Mouse (Mus musculus) MEL (cell line): ENCODE results near the gene Sphk2. TPM values are rescaled to one million over a fixed set of nuclear protein-coding genes. Genes with fewer than 3 reads are reported as not detected.

Experiments
- DNase-seq: peaks from one replicate; pipeline ENCODE4 v3.0.0; 2011; ENCODE audit warnings: low read depth, low spot score
- H3K27ac ChIP-seq: 2 replicates; pipeline ENCODE4 v1.5.1; 2012; ENCODE audit warnings: low read depth, mild to moderate bottlenecking, control low read depth, low read length, moderate library complexity; ENCODE audit not compliant: control insufficient read depth
- H3K27me3 ChIP-seq, 2 experiments: fragments of 150-350 bp in 1 of 2; sonication (generic) in 1 of 2; 2 replicates each; pipeline ENCODE4 v1.6.1; 2012; ENCODE audit warnings: low read length in 2 of 2, mild to moderate bottlenecking in 2 of 2, improper control_type of control experiment in 1 of 2, moderate library complexity in 1 of 2; ENCODE audit not compliant: insufficient read depth in 2 of 2, control insufficient read depth in 1 of 2
- H3K36me3 ChIP-seq, 2 experiments: 2 replicates each; pipeline ENCODE4 v1.6.1; 2012 to 2014; ENCODE audit warnings: low read length in 2 of 2, improper control_type of control experiment in 1 of 2, inconsistent platforms in 1 of 2, mild to moderate bottlenecking in 1 of 2; ENCODE audit not compliant: insufficient read depth in 2 of 2, control insufficient read depth in 1 of 2
- H3K4me1 ChIP-seq, 2 experiments: fragments of 150-350 bp in 1 of 2; sonication (generic) in 1 of 2; 2 replicates each; pipeline ENCODE4 v1.6.1; 2012; ENCODE audit warnings: low read length in 2 of 2, improper control_type of control experiment in 1 of 2, mild to moderate bottlenecking in 1 of 2; ENCODE audit not compliant: insufficient read depth in 2 of 2, control insufficient read depth in 1 of 2
- H3K4me3 ChIP-seq, 2 experiments: fragments of 150-350 bp in 1 of 2; sonication (generic) in 1 of 2; 2 replicates each; pipeline ENCODE4 v1.5.1; 2012; ENCODE audit warnings: low read depth in 2 of 2, low read length in 2 of 2, mild to moderate bottlenecking in 2 of 2, moderate library complexity in 2 of 2, control low read depth in 1 of 2, improper control_type of control experiment in 1 of 2; ENCODE audit not compliant: control insufficient read depth in 1 of 2, insufficient read depth in 1 of 2
- H3K79me2 ChIP-seq: 2 replicates; pipeline ENCODE4 v1.6.1; 2012; ENCODE audit warnings: mild to moderate bottlenecking, low read length, moderate library complexity; ENCODE audit not compliant: control insufficient read depth, poor library complexity, insufficient read depth
- H3K9ac ChIP-seq: 2 replicates; pipeline ENCODE4 v1.6.1; 2012; ENCODE audit warnings: low read depth, mild to moderate bottlenecking, control low read depth, low read length, moderate library complexity; ENCODE audit not compliant: control insufficient read depth, poor library complexity, severe bottlenecking
- H3K9me3 ChIP-seq: fragments of 150-350 bp; sonication (generic); replicated peaks from 2 replicates; pipeline ENCODE4 v1.6.1; 2012; ENCODE audit warnings: mild to moderate bottlenecking, low read length, improper control_type of control experiment, moderate library complexity; ENCODE audit not compliant: insufficient read depth
- CHD1 ChIP-seq: IDR thresholded peaks from 2 replicates; pipeline ENCODE4 v1.6.1; 2012; ENCODE audit warnings: low read depth, mild to moderate bottlenecking, inconsistent platforms, low read length, improper control_type of control experiment
- CHD2 ChIP-seq: IDR thresholded peaks from 2 replicates; pipeline ENCODE4 v1.6.1; 2011; ENCODE audit warnings: low read length, improper control_type of control experiment
- CTCF ChIP-seq, 3 experiments: IDR thresholded peaks in 2 of 3; conservative IDR thresholded peaks in 1 of 3; 2 replicates each; pipeline ENCODE4 v1.5.1; 2011 to 2012; ENCODE audit warnings: low read length in 3 of 3, low read depth in 2 of 3, mild to moderate bottlenecking in 2 of 3, improper control_type of control experiment in 1 of 3, inconsistent platforms in 1 of 3, mixed read lengths in 1 of 3, moderate library complexity in 1 of 3; ENCODE audit not compliant: control insufficient read depth in 1 of 3, insufficient read depth in 1 of 3, poor library complexity in 1 of 3, severe bottlenecking in 1 of 3
- E2F4 ChIP-seq: IDR thresholded peaks from 2 replicates; pipeline ENCODE4 v1.6.1; 2011; ENCODE audit warnings: low read depth, low read length, improper control_type of control experiment, borderline replicate concordance
- ELF1 ChIP-seq: IDR thresholded peaks from 2 replicates; pipeline ENCODE4 v1.6.1; 2014; ENCODE audit warnings: low read depth, mild to moderate bottlenecking, inconsistent platforms, low read length, improper control_type of control experiment, moderate library complexity
- EP300 ChIP-seq, 2 experiments: IDR thresholded peaks; 2 replicates each; pipeline ENCODE4 v1.6.1; 2011; ENCODE audit warnings: improper control_type of control experiment in 2 of 2, low read length in 2 of 2, low read depth in 1 of 2, mild to moderate bottlenecking in 1 of 2
- GABPA ChIP-seq: IDR thresholded peaks from 2 replicates; pipeline ENCODE4 v1.6.1; 2012; ENCODE audit warnings: low read depth, mild to moderate bottlenecking, inconsistent platforms, low read length, improper control_type of control experiment, moderate library complexity
- GATA1 ChIP-seq: IDR thresholded peaks from 2 replicates; pipeline ENCODE4 v1.6.1; 2011; ENCODE audit warnings: low read depth, low read length, improper control_type of control experiment
- JUND ChIP-seq: IDR thresholded peaks from 2 replicates; pipeline ENCODE4 v1.6.1; 2011; ENCODE audit warnings: low read depth, mild to moderate bottlenecking, improper control_type of control experiment, low read length
- MAFK ChIP-seq: IDR thresholded peaks from 2 replicates; pipeline ENCODE4 v1.6.1; 2011; ENCODE audit warnings: low read depth, mild to moderate bottlenecking, low read length, improper control_type of control experiment, borderline replicate concordance
- MAX ChIP-seq: IDR thresholded peaks from 2 replicates; pipeline ENCODE4 v1.6.1; 2011; ENCODE audit warnings: low read length, improper control_type of control experiment
- MAZ ChIP-seq: IDR thresholded peaks from 2 replicates; pipeline ENCODE4 v1.6.1; 2012; ENCODE audit warnings: low read depth, mild to moderate bottlenecking, inconsistent platforms, low read length, improper control_type of control experiment
- MEF2A ChIP-seq: IDR thresholded peaks from 2 replicates; pipeline ENCODE4 v1.6.1; 2014; ENCODE audit warnings: low read depth, mild to moderate bottlenecking, inconsistent platforms, low read length, improper control_type of control experiment; ENCODE audit not compliant: poor library complexity, insufficient replicate concordance, severe bottlenecking; ENCODE audit errors: extremely low read depth
- MXI1 ChIP-seq: IDR thresholded peaks from 2 replicates; pipeline ENCODE4 v1.6.1; 2011; ENCODE audit warnings: mild to moderate bottlenecking, low read depth, low read length, improper control_type of control experiment
- MYB ChIP-seq: IDR thresholded peaks from 2 replicates; pipeline ENCODE4 v1.6.1; 2011; ENCODE audit warnings: mild to moderate bottlenecking, low read depth, low read length, improper control_type of control experiment
- MYC ChIP-seq: IDR thresholded peaks from 2 replicates; pipeline ENCODE4 v1.6.1; 2011; ENCODE audit warnings: low read depth, mild to moderate bottlenecking, low read length, improper control_type of control experiment, moderate library complexity
- NELFE ChIP-seq: IDR thresholded peaks from 2 replicates; pipeline ENCODE4 v1.6.1; 2011; ENCODE audit warnings: low read depth, low read length, improper control_type of control experiment
- NRF1 ChIP-seq: IDR thresholded peaks from 2 replicates; pipeline ENCODE4 v1.6.1; 2014; ENCODE audit warnings: low read depth, mild to moderate bottlenecking, inconsistent platforms, low read length, improper control_type of control experiment, moderate library complexity; ENCODE audit not compliant: poor library complexity, insufficient read depth, severe bottlenecking
- POLR2A ChIP-seq, 2 experiments: IDR thresholded peaks; 2 replicates each; pipeline ENCODE4 v1.6.1; 2011 to 2012; ENCODE audit warnings: low read length in 2 of 2, mild to moderate bottlenecking in 2 of 2, control low read depth in 1 of 2, improper control_type of control experiment in 1 of 2, low read depth in 1 of 2, moderate library complexity in 1 of 2; ENCODE audit not compliant: control insufficient read depth in 1 of 2, insufficient read depth in 1 of 2, poor library complexity in 1 of 2
- POLR2AphosphoS2 ChIP-seq: IDR thresholded peaks from 2 replicates; pipeline ENCODE4 v1.6.1; 2011; ENCODE audit warnings: low read length, improper control_type of control experiment
- RAD21 ChIP-seq: IDR thresholded peaks from 2 replicates; pipeline ENCODE4 v1.6.1; 2011; ENCODE audit warnings: mild to moderate bottlenecking, low read depth, low read length, improper control_type of control experiment
- RCOR1 ChIP-seq: IDR thresholded peaks from 2 replicates; pipeline ENCODE4 v1.6.1; 2012; ENCODE audit warnings: low read depth, mild to moderate bottlenecking, inconsistent platforms, low read length, improper control_type of control experiment
- SIN3A ChIP-seq: IDR thresholded peaks from 2 replicates; pipeline ENCODE4 v1.6.1; 2012; ENCODE audit warnings: low read length, improper control_type of control experiment, inconsistent platforms
- SMC3 ChIP-seq: IDR thresholded peaks from 2 replicates; pipeline ENCODE4 v1.6.1; 2011; ENCODE audit warnings: low read depth, low read length, improper control_type of control experiment
- TAL1 ChIP-seq: IDR thresholded peaks from 2 replicates; pipeline ENCODE4 v1.6.1; 2012; ENCODE audit warnings: mild to moderate bottlenecking, inconsistent platforms, low read length, moderate library complexity, mixed read lengths
- TCF12 ChIP-seq: IDR thresholded peaks from 2 replicates; pipeline ENCODE4 v1.6.1; 2014; ENCODE audit warnings: low read depth, mild to moderate bottlenecking, inconsistent platforms, low read length, improper control_type of control experiment, moderate library complexity
- UBTF ChIP-seq: IDR thresholded peaks from 2 replicates; pipeline ENCODE4 v1.6.1; 2012; ENCODE audit warnings: low read depth, mild to moderate bottlenecking, inconsistent platforms, low read length, improper control_type of control experiment, moderate library complexity, borderline replicate concordance; ENCODE audit not compliant: insufficient read depth
- USF1 ChIP-seq: IDR thresholded peaks from 2 replicates; pipeline ENCODE4 v1.6.1; 2014; ENCODE audit warnings: low read depth, mild to moderate bottlenecking, inconsistent platforms, low read length, improper control_type of control experiment, moderate library complexity
- ZKSCAN1 ChIP-seq: IDR thresholded peaks from 2 replicates; pipeline ENCODE4 v1.6.1; 2012; ENCODE audit warnings: low read depth, mild to moderate bottlenecking, inconsistent platforms, low read length, improper control_type of control experiment, moderate library complexity
- ZMIZ1 ChIP-seq: IDR thresholded peaks from 2 replicates; pipeline ENCODE4 v1.6.1; 2012; ENCODE audit warnings: low read depth, mild to moderate bottlenecking, inconsistent platforms, low read length, improper control_type of control experiment, moderate library complexity
- ZNF384 ChIP-seq: IDR thresholded peaks from 2 replicates; pipeline ENCODE4 v1.6.1; 2012; ENCODE audit warnings: low read depth, mild to moderate bottlenecking, inconsistent platforms, low read length, improper control_type of control experiment
- polyA plus RNA-seq, 2 experiments: library from polyadenylated mRNA; stranded (reverse) in 1 of 2; unstranded in 1 of 2; fragments of >175 nt in 1 of 2; fragments of >200 nt in 1 of 2; gene quantifications; 2 replicates each; pipeline versions ENCODE4 v1.2.1 to v1.2.4; 2012; ENCODE audit warnings: low replicate concordance in 2 of 2, low read depth in 1 of 2; ENCODE audit not compliant: insufficient read length in 2 of 2, insufficient read depth in 1 of 2, missing spikeins in 1 of 2
- total RNA-seq: library from RNA; depleted of rRNA; stranded (reverse); fragments of 300-350 nt; gene quantifications from 2 replicates; pipeline ENCODE4 v1.2.3, GENCODE M21; 2012

Sphk2 gene
- total and polyA plus RNA-seq, 3 experiments: 21.0 to 40.2 TPM; not detected in 1

DNA sequence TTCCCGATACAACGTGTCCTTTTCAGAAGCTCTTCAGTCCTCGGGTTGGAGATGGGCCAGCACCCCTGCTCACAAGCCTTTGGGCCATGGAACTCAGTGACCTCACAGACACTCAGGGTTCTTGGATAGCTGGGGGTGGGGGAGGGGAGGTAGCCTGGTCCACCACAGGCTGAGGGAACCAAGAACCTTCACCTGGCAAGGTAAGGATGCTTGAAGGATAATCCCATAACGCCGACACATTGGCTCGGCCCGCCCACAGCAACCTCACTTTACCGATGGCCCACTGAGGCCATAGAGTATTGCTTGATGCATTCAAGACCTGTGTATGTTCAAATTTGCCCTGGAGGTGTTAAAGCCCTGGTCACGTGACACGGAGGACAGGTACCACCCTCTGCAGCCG lies 7.9 kb upstream of the Sphk2 start, which contains the start of gene Spaca4:
TSS of gene Spaca4 (minus strand) at position 101 of the 400 bp plus-strand sequence.
- DNase-seq: no peak
- Histone ChIP-seq H3K27ac (no peak within 1 kb of the TSS), H3K4me1 (no peaks in the 10 kb centered on the region), H3K27me3 (no peaks in the 10 kb centered on the region), H3K4me3 (no peak within 1 kb of the TSS), H3K9ac (no peak within 1 kb of the TSS), H3K79me2 (no peaks in the 10 kb centered on the region), H3K36me3 (no peaks in the 10 kb centered on the region), H3K9me3 (no peaks in the 10 kb centered on the region)
- no peak for TF ChIP-seq MAX
- no peak for TF ChIP-seq GATA1
- TF ChIP-seq POLR2A (IDR thresholded peaks at IDR 0.05; ENCODE audit: control insufficient read depth in 1 of 2, insufficient read depth in 1 of 2, low read depth in 1 of 2, low read length in 2 of 2, poor library complexity in 1 of 2): no peak
- TF ChIP-seq MAFK: no peak
- no peak for TF ChIP-seq CHD1
- TF ChIP-seq GABPA: no peak
- TF ChIP-seq TAL1: no peak
- TF ChIP-seq MEF2A: no peak
- TF ChIP-seq TCF12: no peak
- no peak for TF ChIP-seq MYC
- TF ChIP-seq SMC3: no peak
- no peak for TF ChIP-seq SIN3A
- TF ChIP-seq CHD2: no peak
- TF ChIP-seq USF1: no peak
- no peak for TF ChIP-seq EP300 (IDR thresholded peaks at IDR 0.05; ENCODE audit: low read depth in 1 of 2, low read length in 2 of 2)
- TF ChIP-seq E2F4: no peak
- no peak for TF ChIP-seq MYB
- no peak for TF ChIP-seq POLR2AphosphoS2
- TF ChIP-seq ZMIZ1: no peak
- no peak for TF ChIP-seq RCOR1

DNA sequence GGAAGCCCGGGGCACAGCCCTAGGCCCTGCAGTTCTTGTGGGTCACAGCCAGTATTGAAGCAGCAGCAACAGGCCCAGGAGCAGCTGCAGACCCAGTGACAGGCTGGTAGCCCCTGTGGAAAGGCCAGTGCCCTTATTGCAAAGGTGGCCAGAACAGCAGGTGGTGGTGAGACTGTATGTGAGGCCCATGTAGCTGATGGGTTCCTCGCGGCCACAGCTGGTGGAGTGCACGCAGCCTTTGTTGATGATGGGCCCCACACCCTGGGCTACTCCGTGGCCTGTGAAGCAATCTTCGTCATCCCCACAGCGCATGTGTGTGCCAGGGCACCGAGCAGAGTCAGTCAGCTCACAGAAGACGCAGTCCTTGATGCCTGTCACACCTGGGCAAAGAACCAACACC lies 7.3 kb upstream of the Sphk2 start:
- Histone ChIP-seq H3K79me2 (no peaks in the 10 kb centered on the region; the same call in 1 of the 2 replicates), H3K9ac (no peak overlapping the region), H3K27ac (no peak overlapping the region), H3K9me3 (no peaks in the 10 kb centered on the region), H3K4me3 (no peak overlapping the region), H3K27me3 (no peaks in the 10 kb centered on the region), H3K4me1 (no peaks in the 10 kb centered on the region), H3K36me3 (peaks cover 0 to 2% of the 10 kb centered on the region in 2 experiments; a peak in 1 of 4 replicates)
- TF ChIP-seq MXI1 (no peak), CTCF (IDR thresholded peaks at IDR 0.05 in 2 of 3, conservative IDR thresholded peaks at IDR 0.05 in 1 of 3; ENCODE audit: control insufficient read depth in 1 of 3, insufficient read depth in 1 of 3, low read depth in 2 of 3, low read length in 3 of 3, poor library complexity in 1 of 3, severe bottlenecking in 1 of 3) (no peak), MAFK (no peak), ELF1 (no peak), UBTF (no peak), GATA1 (no peak), ZNF384 (no peak), ZKSCAN1 (no peak), GABPA (no peak), NRF1 (no peak), MAX (no peak), POLR2AphosphoS2 (no peak), JUND (no peak), NELFE (no peak), RAD21 (no peak), MAZ (no peak), SMC3 (no peak)
- peak; percentile 12 for DNase-seq
